Mouse (Mus musculus) embryonic stem cell, embryonic (primary cell): ENCODE data around the gene Olfr1406.
"Not testable (repeated sequence)": the region's sequence is repeated elsewhere in the genome, so short reads cannot be mapped to it uniquely, and the experiment has no call there.

ENCODE experiments used
- CTCF ChIA-PET, 4 experiments: fragments of 300-600 bp in 2 of 4; fragments of 350-600 bp in 2 of 4; sonication (Branson Sonifier 250); formaldehyde crosslinking; loops; one replicate each; lab custom pipeline; 2022; ENCODE audit warnings: inconsistent platforms in 2 of 4; lab: Charles Lee
- POLR2A ChIA-PET, 4 experiments: fragments of 300-600 bp in 2 of 4; fragments of 350-600 bp in 2 of 4; sonication (Branson Sonifier 250); formaldehyde crosslinking; loops; one replicate each; lab custom pipeline; 2022; ENCODE audit warnings: antibody characterized with exemption in 4 of 4, inconsistent platforms in 1 of 4; lab: Charles Lee

Gene Olfr1406

GRCm38 (mm10) chr1:173190540-173190939 lies at the start of gene Olfr1406:
Olfr1406 (minus strand) TSS chr1:173190640.
- ChIA-PET POLR2A (no interaction called here), CTCF (no interaction called here)

- CTCF ChIA-PET: not testable (repeated sequence)
Observed at GRCm38 (mm10) chr1:173237004-173237403, 46.6 kb upstream of the Olfr1406 start.

GRCm38 (mm10) chr1:173227081-173227480 lies 36.6 kb upstream of the Olfr1406 start, which contains the start of gene Fcer1a:
Fcer1a (minus strand) TSS chr1:173227214.
- POLR2A ChIA-PET: no interaction called here
- CTCF ChIA-PET: no interaction called here

More at GRCm38 (mm10) chr1:173237004-173237403, 46.6 kb upstream of the Olfr1406 start:
- POLR2A ChIA-PET: not testable (repeated sequence)

- POLR2A ChIA-PET: no interaction called here
- CTCF ChIA-PET: no interaction called here
Observed at GRCm38 (mm10) chr1:173216481-173216880, 26.0 kb upstream of the Olfr1406 start.

- CTCF ChIA-PET: no interaction called here
- POLR2A ChIA-PET: no interaction called here
Observed at GRCm38 (mm10) chr1:173212092-173212491, 21.7 kb upstream of the Olfr1406 start, which contains the start of gene Olfr1404. Olfr1404 (plus strand) TSS chr1:173212392.

- POLR2A ChIA-PET: no interaction called here
- CTCF ChIA-PET: no interaction called here
Observed at GRCm38 (mm10) chr1:173197508-173197907, 7.1 kb upstream of the Olfr1406 start, which contains the start of gene Olfr218. Olfr218 (plus strand) TSS chr1:173197808.

- ChIA-PET CTCF (no interaction called here), POLR2A (no interaction called here)
Observed at GRCm38 (mm10) chr1:173196359-173196758, 5.9 kb upstream of the Olfr1406 start.

GRCm38 (mm10) chr1:173192059-173192458 lies 1.6 kb upstream of the Olfr1406 start:
- ChIA-PET CTCF (no interaction called here), POLR2A (no interaction called here)

GRCm38 (mm10) chr1:173174154-173174842 lies 16.1 kb downstream of the Olfr1406 start:
- ChIA-PET POLR2A (no interaction called here), CTCF (no interaction called here)

GRCm38 (mm10) chr1:173137274-173137673 lies 53.2 kb downstream of the Olfr1406 start, which contains the start of gene Olfr1408:
Olfr1408 (minus strand) TSS chr1:173137374.
- CTCF ChIA-PET: no interaction called here
- POLR2A ChIA-PET: no interaction called here
